Mouse (Mus musculus): ENCODE results near the gene Olfr195. TPM values are rescaled to one million over a fixed set of nuclear protein-coding genes. Genes with fewer than 3 reads are reported as not detected.

Olfr195 gene
- polyA plus RNA-seq, 1 experiment from 2014 or later: not detected

Other genes with a start within 250 kb of the Olfr195 start
- not detected in 2 replicates for gene Olfr181, start 218.3 kb upstream of the Olfr195 start, polyA plus RNA-seq (2015; fragmentation: Nextera tagmentation; extraction: Ambion mirVana)
- gene Olfr180, start 217.7 kb upstream of the Olfr195 start, polyA plus RNA-seq (2015; fragmentation: Nextera tagmentation; extraction: Ambion mirVana): not detected in 2 replicates
- not detected in 2 replicates for gene Olfr183, start 151.7 kb upstream of the Olfr195 start, polyA plus RNA-seq (2015; fragmentation: Nextera tagmentation; extraction: Ambion mirVana)
- gene Olfr186, start 116.8 kb upstream of the Olfr195 start, polyA plus RNA-seq (2015; fragmentation: Nextera tagmentation; extraction: Ambion mirVana): not detected in 2 replicates
- not detected in 2 replicates for gene Olfr187, start 107.3 kb upstream of the Olfr195 start, polyA plus RNA-seq (2015; fragmentation: Nextera tagmentation; extraction: Ambion mirVana)
- not detected in 2 replicates for gene Olfr190, start 69.0 kb upstream of the Olfr195 start, polyA plus RNA-seq (2015; fragmentation: Nextera tagmentation; extraction: Ambion mirVana)
- gene Olfr191, start 57.2 kb upstream of the Olfr195 start, polyA plus RNA-seq (2015; fragmentation: Nextera tagmentation; extraction: Ambion mirVana): not detected in 2 replicates
- gene Olfr193, start 35.2 kb upstream of the Olfr195 start, polyA plus RNA-seq (2015; fragmentation: Nextera tagmentation; extraction: Ambion mirVana): not detected in 2 replicates
- not detected in 2 replicates for gene Olfr194, start 26.0 kb upstream of the Olfr195 start, polyA plus RNA-seq (2015; fragmentation: Nextera tagmentation; extraction: Ambion mirVana)
- not detected in 2 replicates for gene Olfr196, start 23.4 kb downstream of the Olfr195 start, polyA plus RNA-seq (2015; fragmentation: Nextera tagmentation; extraction: Ambion mirVana)
- not detected in 2 replicates for gene Olfr198, start 56.5 kb downstream of the Olfr195 start, polyA plus RNA-seq (2015; fragmentation: Nextera tagmentation; extraction: Ambion mirVana)
- not detected in 2 replicates for gene Olfr199, start 72.7 kb downstream of the Olfr195 start, polyA plus RNA-seq (2015; fragmentation: Nextera tagmentation; extraction: Ambion mirVana)
- not detected in 2 replicates for gene Olfr201, start 125.6 kb downstream of the Olfr195 start, polyA plus RNA-seq (2015; fragmentation: Nextera tagmentation; extraction: Ambion mirVana)
- gene Olfr202, start 139.7 kb downstream of the Olfr195 start, polyA plus RNA-seq (2015; fragmentation: Nextera tagmentation; extraction: Ambion mirVana): not detected in 2 replicates
- gene Olfr203, start 151.8 kb downstream of the Olfr195 start, polyA plus RNA-seq (2015; fragmentation: Nextera tagmentation; extraction: Ambion mirVana): not detected in 2 replicates
- gene Olfr204, start 171.2 kb downstream of the Olfr195 start, polyA plus RNA-seq (2015; fragmentation: Nextera tagmentation; extraction: Ambion mirVana): not detected in 2 replicates
- not detected in 2 replicates for gene Olfr205, start 184.1 kb downstream of the Olfr195 start, polyA plus RNA-seq (2015; fragmentation: Nextera tagmentation; extraction: Ambion mirVana)
- not detected in 2 replicates for gene Olfr206, start 202.2 kb downstream of the Olfr195 start, polyA plus RNA-seq (2015; fragmentation: Nextera tagmentation; extraction: Ambion mirVana)
- not detected in 2 replicates for gene Olfr209, start 216.9 kb downstream of the Olfr195 start, polyA plus RNA-seq (2015; fragmentation: Nextera tagmentation; extraction: Ambion mirVana)